Mouse (Mus musculus) monocyte, adult 59 days (primary cell): ENCODE results near the gene Defb41. TPM values are rescaled to one million over a fixed set of nuclear protein-coding genes. Genes with fewer than 3 reads are reported as not detected.

Source experiments
- total RNA-seq, 2 experiments: library from RNA; stranded (reverse); gene quantifications; one replicate each; pipeline ENCODE4 v1.2.4; 2023

The Defb41 gene
- not detected for total RNA-seq

GRCm38 (mm10) chr1:18265038-18265437 lies at the start of gene Defb41:
Gene Defb41 (minus strand): TSS chr1:18265138.

GRCm38 (mm10) chr1:18237343-18237742 lies 27.6 kb downstream of the Defb41 start, which contains the start of gene Defb18:
Gene Defb18 (minus strand): TSS chr1:18237443.

Other genes with a start within 250 kb of the Defb41 start
- gene Crisp4, start 119.2 kb downstream of the Defb41 start, total RNA-seq = not detected
- not detected for gene Defb18, start 27.7 kb downstream of the Defb41 start, total RNA-seq